Mouse (Mus musculus) kidney, adult 8-10 months (tissue): ENCODE data around the gene Hist1h2bj.

Experiments used
- DNase-seq, 2 experiments: peaks; one replicate each; pipeline ENCODE4 v3.0.0; 2022

Gene Hist1h2bj

GRCm38 (mm10) chr13:22042568-22043502 is at the start of gene Hist1h2bj, which contains the start of gene Hist1h2ag:
Gene Hist1h2bj (plus strand): TSS chr13:22043214.
Gene Hist1h2ag (minus strand): TSS chr13:22042944.
- DNase-seq: peak; percentile 92 to 94

- no peak for DNase-seq
Measured at GRCm38 (mm10) chr13:21993957-21994738, 48.9 kb upstream of the Hist1h2bj start.

GRCm38 (mm10) chr13:21994896-21995295 is 48.1 kb upstream of the Hist1h2bj start:
- DNase-seq: no peak

- no peak for DNase-seq
Measured at GRCm38 (mm10) chr13:21995331-21995914, 47.6 kb upstream of the Hist1h2bj start.

- DNase-seq: no peak
Measured at GRCm38 (mm10) chr13:21996101-21996839, 46.7 kb upstream of the Hist1h2bj start.

- DNase-seq: no peak
Measured at GRCm38 (mm10) chr13:21996840-21997185, 46.2 kb upstream of the Hist1h2bj start.

GRCm38 (mm10) chr13:21997201-21997820 is 45.7 kb upstream of the Hist1h2bj start:
- no peak for DNase-seq

GRCm38 (mm10) chr13:21997821-21998220 is 45.2 kb upstream of the Hist1h2bj start:
- no peak for DNase-seq

GRCm38 (mm10) chr13:21998412-21998811 is 44.6 kb upstream of the Hist1h2bj start:
- no peak for DNase-seq

GRCm38 (mm10) chr13:21999147-21999546 is 43.9 kb upstream of the Hist1h2bj start:
- no peak for DNase-seq

GRCm38 (mm10) chr13:22001346-22001745 is 41.7 kb upstream of the Hist1h2bj start:
- DNase-seq: no peak

- DNase-seq: no peak
Measured at GRCm38 (mm10) chr13:22001823-22002222, 41.2 kb upstream of the Hist1h2bj start.

- no peak for DNase-seq
Measured at GRCm38 (mm10) chr13:22005605-22006333, 37.2 kb upstream of the Hist1h2bj start.

GRCm38 (mm10) chr13:22006334-22007120 is 36.5 kb upstream of the Hist1h2bj start:
- peak in 1 of 2 experiments; percentile 28 for DNase-seq

GRCm38 (mm10) chr13:22007121-22007510 is 35.9 kb upstream of the Hist1h2bj start:
- DNase-seq: no peak

- DNase-seq: no peak
Measured at GRCm38 (mm10) chr13:22007872-22008271, 35.1 kb upstream of the Hist1h2bj start.

- no peak for DNase-seq
Measured at GRCm38 (mm10) chr13:22008707-22009106, 34.3 kb upstream of the Hist1h2bj start.

GRCm38 (mm10) chr13:22009642-22010041 is 33.4 kb upstream of the Hist1h2bj start, which contains the start of gene Prss16:
Gene Prss16 (minus strand): TSS chr13:22009742.
- no peak for DNase-seq

- no peak for DNase-seq
Measured at GRCm38 (mm10) chr13:22013716-22014115, 29.3 kb upstream of the Hist1h2bj start.

- no peak for DNase-seq
Measured at GRCm38 (mm10) chr13:22014411-22014845, 28.6 kb upstream of the Hist1h2bj start.
